Mouse (Mus musculus): ENCODE data around the gene Hp.

DNA sequence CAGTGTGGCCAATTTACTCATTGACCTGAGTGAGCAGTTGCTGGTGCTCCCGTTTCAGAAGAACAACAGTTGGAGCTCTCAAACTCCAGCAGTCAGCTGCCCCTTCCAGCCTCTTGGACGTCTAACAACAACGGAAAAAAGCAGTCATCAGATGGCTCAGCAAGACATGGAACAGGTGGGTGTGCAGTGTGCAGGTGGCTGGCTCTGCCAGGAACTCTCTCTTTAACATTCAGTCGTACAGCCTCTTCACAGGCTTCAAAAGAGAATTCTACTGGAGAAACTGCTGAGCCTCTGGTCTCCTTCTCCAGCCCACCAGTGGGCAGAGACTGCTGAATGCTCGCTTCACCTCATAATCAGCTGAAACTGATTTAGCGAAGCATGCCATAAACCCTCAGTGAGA, 49.7 kb upstream of the Hp start:
- TF ChIP-seq POLR2A (IDR thresholded peaks at IDR 0.05; ENCODE audit: low read depth, low read length) (no peak), CTCF (IDR thresholded peaks at IDR 0.05; ENCODE audit: extremely low read depth, insufficient read depth, insufficient read length, insufficient replicate concordance) (no peak)
